In the genomic region with DNA sequence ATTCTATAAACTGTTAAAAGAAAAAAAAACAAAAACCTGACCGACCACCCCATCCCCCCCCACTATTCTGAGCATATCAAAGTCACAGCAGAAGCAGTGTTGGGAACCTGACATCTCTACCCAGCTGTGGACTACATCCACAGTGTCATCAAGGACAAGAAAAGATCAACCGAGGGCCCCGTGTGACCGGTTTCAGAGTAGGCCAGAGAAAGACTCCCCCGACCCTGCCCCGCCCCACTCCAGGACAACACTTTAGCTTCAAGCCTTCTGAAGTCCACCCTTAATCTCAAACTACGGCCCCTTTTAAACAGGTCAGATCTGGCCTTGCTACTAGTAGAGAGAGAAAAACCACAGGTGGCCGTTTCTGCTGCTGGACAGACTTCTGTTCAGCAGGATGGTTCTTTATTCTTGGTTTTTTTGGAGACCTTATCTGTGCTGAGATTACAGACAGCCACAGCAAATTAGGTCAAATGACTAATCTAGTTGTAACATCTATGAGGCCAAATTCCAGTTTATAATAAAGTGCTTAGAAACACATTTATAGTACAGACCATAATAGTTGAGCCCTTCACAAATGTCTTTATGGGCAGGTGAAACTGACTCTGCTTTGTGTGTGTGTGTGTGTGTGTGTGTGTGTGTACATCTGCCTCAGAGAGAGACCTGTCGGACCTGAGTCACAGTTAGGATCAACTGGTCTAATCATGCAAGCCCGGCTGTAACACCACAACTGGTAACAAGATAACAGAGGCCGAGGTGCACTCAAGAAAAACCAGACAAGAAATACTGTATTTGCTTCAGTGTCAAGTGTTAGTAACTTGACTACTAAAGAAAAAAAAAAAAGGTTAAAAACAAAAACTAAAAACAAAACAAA, we compare ENCODE assay signal across 8 mouse cellular contexts. TPM values are rescaled to one million over a fixed set of nuclear protein-coding genes. Genes with fewer than 3 reads are reported as not detected.
DNase-seq lines count a peak whose midpoint lies in the region; ATAC-seq and TF ChIP-seq lines count a peak whose summit lies in the region.

No protein-coding gene starts in this region.

- TF ChIP-seq POLR2A in bone marrow, adult 2 months (IDR thresholded peaks at IDR 0.05; ENCODE audit: borderline replicate concordance, control insufficient read depth, low read depth, low read length), result no peak

- peak; percentile 57 for DNase-seq in adrenal gland, postnatal 14 days
- no peak for DNase-seq in adrenal gland, adult 18-20 months (ENCODE audit: low spot score in 2 of 2)
- DNase-seq in liver, result peak; percentile 71
- no peak for DNase-seq in ovary, postnatal 36 days (ENCODE audit: low spot score)
- DNase-seq in right cerebral cortex, postnatal 10 days (ENCODE audit: low spot score in 2 of 2), result no peak

- 2% methylated on average over 11 of the region's 11 CpGs for WGBS in bone marrow, adult 2 months
- 4% methylated on average over 11 of the region's 11 CpGs for WGBS in heart, embryonic 16.5 days
- WGBS in stomach, embryonic 15.5 days, result 9% methylated on average over 11 of the region's 11 CpGs

- no peaks in the 10 kb centered on the region for H3K27me3 ChIP-seq in heart, embryonic 16.5 days (ENCODE audit: control insufficient read depth, insufficient read depth, low read length)
- H3K27me3 ChIP-seq in stomach, embryonic 15.5 days (replicated peaks), result no peaks in the 10 kb centered on the region

- no peak for ATAC-seq in heart, embryonic 16.5 days (replicated peaks; ENCODE audit: extremely low read depth, insufficient read depth, low FRiP score)
- ATAC-seq in stomach, embryonic 15.5 days (ENCODE audit: insufficient read depth, low FRiP score, low read depth), result no peak

- H3K27ac ChIP-seq in bone marrow, adult 2 months (ENCODE audit: control insufficient read depth, insufficient read depth, low read depth, low read length, poor library complexity), result peak overlapping the region; percentile 75
- H3K27ac ChIP-seq in heart, embryonic 16.5 days (ENCODE audit: low read length), result peak overlapping the region; percentile 99
- H3K27ac ChIP-seq in stomach, embryonic 15.5 days, result peak overlapping the region; percentile 82

- peaks cover 25% of the 10 kb centered on the region for H3K36me3 ChIP-seq in heart, embryonic 16.5 days (ENCODE audit: control insufficient read depth, insufficient read depth)
- no peaks in the 10 kb centered on the region for H3K36me3 ChIP-seq in stomach, embryonic 15.5 days

- peak overlapping the region; percentile 86 for H3K4me2 ChIP-seq in heart, embryonic 16.5 days (ENCODE audit: low read depth, low read length)
- H3K4me2 ChIP-seq in stomach, embryonic 15.5 days, result peak overlapping the region; percentile 90

- no peak for TF ChIP-seq CTCF in bone marrow, adult 2 months (IDR thresholded peaks at IDR 0.05; ENCODE audit: control insufficient read depth, insufficient read depth, low read length)

- H3K9ac ChIP-seq in heart, embryonic 16.5 days (ENCODE audit: low read length), result peak overlapping the region; percentile 100
- H3K9ac ChIP-seq in stomach, embryonic 15.5 days, result peak overlapping the region; percentile 43; the same call in 1 of the 2 replicates

- H3K4me1 ChIP-seq in bone marrow, adult 2 months (ENCODE audit: control insufficient read depth, insufficient read depth, low read length), result peaks cover 4% of the 10 kb centered on the region; the same call in 1 of the 2 replicates
- peaks cover 28% of the 10 kb centered on the region for H3K4me1 ChIP-seq in heart, embryonic 16.5 days (ENCODE audit: control insufficient read depth, insufficient read depth, low read length)
- peaks cover 22% of the 10 kb centered on the region for H3K4me1 ChIP-seq in stomach, embryonic 15.5 days

- H3K9me3 ChIP-seq in heart, embryonic 16.5 days (replicated peaks; ENCODE audit: control insufficient read depth, low read length), result no peaks in the 10 kb centered on the region
- H3K9me3 ChIP-seq in stomach, embryonic 15.5 days, result no peaks in the 10 kb centered on the region

- peak overlapping the region; percentile 55 for H3K4me3 ChIP-seq in bone marrow, adult 2 months (replicated peaks; ENCODE audit: control insufficient read depth, low read depth, low read length)
- peak overlapping the region; percentile 100 for H3K4me3 ChIP-seq in heart, embryonic 16.5 days (ENCODE audit: low read length)
- peak overlapping the region; percentile 73 for H3K4me3 ChIP-seq in stomach, embryonic 15.5 days (replicated peaks)

RNA-seq across cellular contexts. Expression of gene Irf2bp2, which starts 4.9 kb away (rescaled TPM):
- total RNA-seq in adrenal gland, postnatal 14 days (2021), result 97.2 and 105 TPM in 2 replicates
- 100 to 1,000 TPM; 118 to 119 TPM for total RNA-seq in adrenal gland, adult 18-20 months (2021)
- polyA plus RNA-seq in bone marrow, adult 2 months (2011; ENCODE audit: insufficient read depth, insufficient read length, low replicate concordance, missing spikeins), result 21.3 and 35.8 TPM in 2 replicates
- 9.1 and 9.8 TPM in 2 replicates for polyA plus RNA-seq in heart, embryonic 16.5 days (2015; fragmentation: Nextera tagmentation; extraction: Ambion mirVana)
- 12.5 and 13.4 TPM in 2 replicates for polyA plus RNA-seq in stomach, embryonic 15.5 days (2015; fragmentation: Nextera tagmentation; extraction: Ambion mirVana)

Comparison
In these comparisons a context has a peak if more than half of its experiments do, and no peak if none do; other contexts are left out.
1. DNase-seq: peak in adrenal gland, postnatal 14 days (single experiment) and liver (single experiment); none in adrenal gland, adult 18-20 months (0 of 2), ovary, postnatal 36 days (single experiment) and right cerebral cortex, postnatal 10 days (0 of 2).
2. Peak in every context shown above with its lines, with median percentiles within 50 percentile points of each other: H3K27ac ChIP-seq and H3K4me3 ChIP-seq.